Mouse (Mus musculus): ENCODE results near the gene Inppl1.

- TF ChIP-seq POLR2A (IDR thresholded peaks at IDR 0.05; ENCODE audit: insufficient read depth, low read depth, low read length) (no peak), CTCF (IDR thresholded peaks at IDR 0.05; ENCODE audit: insufficient read depth, low read depth, low read length) (no peak)
These were observed 29.5 kb upstream of the Inppl1 start for GRCm38 (mm10) chr7:101867482-101867881.

All from olfactory bulb, adult 2 months (tissue).